Mouse (Mus musculus) intestine, embryonic 16.5 days (tissue): ENCODE measurements around the gene Aqp2. TPM values are rescaled to one million over a fixed set of nuclear protein-coding genes. Genes with fewer than 3 reads are reported as not detected.

Experiments used
- ATAC-seq: fragments of 200-750 bp; cut with Nextera tagmentation; 2 replicates; pipeline ENCODE4 v1.8.0; 2017; ENCODE audit warnings: moderate TSS enrichment, moderate library complexity
- H3K27ac ChIP-seq: fragments of 300-500 bp; sonication (generic); 2 replicates; pipeline ENCODE4 v1.5.1; 2014; ENCODE audit warnings: mild to moderate bottlenecking, low read length
- H3K27me3 ChIP-seq: fragments of 300-500 bp; sonication (generic); replicated peaks from 2 replicates; pipeline ENCODE4 v1.6.1; 2014; ENCODE audit warnings: low read length, control low read depth, mixed read lengths; ENCODE audit not compliant: control insufficient read depth, insufficient read depth
- H3K36me3 ChIP-seq: fragments of 300-500 bp; sonication (generic); 2 replicates; pipeline ENCODE4 v1.6.1; 2014; ENCODE audit warnings: low read length, control low read depth; ENCODE audit not compliant: control insufficient read depth, insufficient read depth
- H3K4me1 ChIP-seq: fragments of 300-500 bp; sonication (generic); 2 replicates; pipeline ENCODE4 v1.6.1; 2014; ENCODE audit warnings: low read length, control low read depth, mixed read lengths; ENCODE audit not compliant: control insufficient read depth, insufficient read depth
- H3K4me2 ChIP-seq: fragments of 300-500 bp; sonication (generic); 2 replicates; pipeline ENCODE4 v1.6.1; 2014; ENCODE audit warnings: low read depth, low read length, control low read depth
- H3K4me3 ChIP-seq: fragments of 300-500 bp; sonication (generic); 2 replicates; pipeline ENCODE4 v1.5.1; 2014; ENCODE audit warnings: mild to moderate bottlenecking, low read length
- H3K9ac ChIP-seq: fragments of 300-500 bp; sonication (generic); 2 replicates; pipeline ENCODE4 v1.6.1; 2014; ENCODE audit warnings: low read depth, low read length
- H3K9me3 ChIP-seq: fragments of 300-500 bp; sonication (generic); 2 replicates; pipeline ENCODE4 v1.6.1; 2016; ENCODE audit warnings: low read length, control low read depth; ENCODE audit not compliant: control insufficient read depth
- polyA plus RNA-seq: library from polyadenylated mRNA; unstranded; fragments of >200 nt; fragmentation: Nextera tagmentation; extraction: Ambion mirVana; gene quantifications from 2 replicates; pipeline ENCODE4 v1.2.1, GENCODE M21; 2015

The Aqp2 gene
- polyA plus RNA-seq, 1 experiment from 2014 or later = not detected

DNA sequence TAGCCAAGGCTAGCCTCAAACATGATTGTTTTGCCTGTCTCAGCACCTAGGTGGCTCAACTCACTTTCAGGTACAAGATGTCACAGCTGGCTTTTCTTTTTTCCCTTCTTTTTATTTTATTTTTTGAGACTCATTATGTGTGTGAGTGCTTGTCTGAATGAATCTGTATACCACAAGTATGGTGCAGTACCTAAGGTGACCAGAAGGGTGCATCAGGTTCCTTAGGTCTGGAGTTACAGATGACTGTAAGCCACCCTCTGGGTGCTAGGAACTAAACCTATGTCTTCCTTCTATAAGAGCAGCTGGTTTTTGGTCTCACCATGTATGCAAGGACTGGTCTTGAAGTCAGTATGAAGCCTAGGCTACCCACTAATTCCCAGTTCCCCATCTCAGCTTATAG is 52.8 kb downstream of the Aqp2 start:
- no peaks in the 10 kb centered on the region for H3K4me1 ChIP-seq
- H3K27me3 ChIP-seq = no peaks in the 10 kb centered on the region
- no peak overlapping the region for H3K9ac ChIP-seq
- H3K4me2 ChIP-seq = no peak overlapping the region
- no peaks in the 10 kb centered on the region for H3K9me3 ChIP-seq
- ATAC-seq = no peak
- no peak overlapping the region for H3K4me3 ChIP-seq
- peaks cover 40% of the 10 kb centered on the region for H3K36me3 ChIP-seq
- no peak overlapping the region for H3K27ac ChIP-seq

Other genes starting within 250 kb of the Aqp2 start
- gene Fmnl3, start 208.6 kb upstream of the Aqp2 start, polyA plus RNA-seq = 10.6 and 10.8 TPM in 2 replicates
- 726 and 829 TPM in 2 replicates for gene Tmbim6, start 186.2 kb upstream of the Aqp2 start, polyA plus RNA-seq
- gene Nckap5l, start 121.3 kb upstream of the Aqp2 start, polyA plus RNA-seq = 5.8 and 6.5 TPM in 2 replicates
- gene Bcdin3d, start 104.3 kb upstream of the Aqp2 start, polyA plus RNA-seq = 14.3 and 16.2 TPM in 2 replicates
- 0.91 and 1.1 TPM in 2 replicates for gene Faim2, start 50.9 kb upstream of the Aqp2 start, polyA plus RNA-seq
- 0.47 and 0.53 TPM in 2 replicates for gene Aqp5, start 11.7 kb downstream of the Aqp2 start, polyA plus RNA-seq
- not detected in 2 replicates for gene Aqp6, start 22.3 kb downstream of the Aqp2 start, polyA plus RNA-seq
- gene Racgap1, start 72.6 kb downstream of the Aqp2 start, polyA plus RNA-seq = 97.1 and 104 TPM in 2 replicates
- 1.7 and 2.0 TPM in 2 replicates for gene Asic1, start 91.3 kb downstream of the Aqp2 start, polyA plus RNA-seq
- gene Smarcd1, start 123.1 kb downstream of the Aqp2 start, polyA plus RNA-seq = 19.3 and 20.9 TPM in 2 replicates
- not detected in 2 replicates for gene Gm17349, start 126.4 kb downstream of the Aqp2 start, polyA plus RNA-seq
- 33.0 and 47.4 TPM in 2 replicates for gene Gpd1, start 138.5 kb downstream of the Aqp2 start, polyA plus RNA-seq
- gene Cox14, start 146.6 kb downstream of the Aqp2 start, polyA plus RNA-seq = 249 and 253 TPM in 2 replicates
- gene Cers5, start 193.8 kb downstream of the Aqp2 start, polyA plus RNA-seq = 42.1 and 46.8 TPM in 2 replicates